ENCODE assay signal across 17 mouse cellular contexts in genomic region chr11:56431089-56431488, GRCm38 (mm10).
"Had no signal": no experiment of that assay in that cellular context is flagged by ENCODE, and none has a peak within 500 bp of the region (broad histone marks: within the 10 kb centered on the region; RNA-seq: fewer than 3 reads in every experiment).

No protein-coding gene starts in this region.

- H3K4me1 ChIP-seq: lung, embryonic 15.5 days; megakaryocyte, embryonic 14.5 days; midbrain, embryonic 13.5 days; midbrain, embryonic 15.5 days; neural tube, embryonic 12.5 days had no signal

- H3K36me3 ChIP-seq: lung, embryonic 15.5 days; midbrain, embryonic 13.5 days; midbrain, embryonic 15.5 days; neural tube, embryonic 12.5 days had no signal

- H3K9ac ChIP-seq: liver, postnatal 0 days; lung, embryonic 15.5 days; midbrain, embryonic 13.5 days; midbrain, embryonic 15.5 days; neural tube, embryonic 12.5 days had no signal

- H3K27ac ChIP-seq: lung, embryonic 15.5 days; macrophage; midbrain, embryonic 13.5 days; midbrain, embryonic 15.5 days; neural tube, embryonic 12.5 days had no signal

- DNase-seq: liver, postnatal 0 days; lung, adult 2 months; lung, postnatal 14 days; lung, postnatal 36 days; retina, postnatal 1 day; right cerebral cortex, postnatal 25 days; right cerebral cortex, postnatal 4 days; spleen, adult 18-20 months; thymus, adult 2 months; thymus, postnatal 25 days; thymus, postnatal 4 days had no signal

- H3K4me3 ChIP-seq: lung, embryonic 15.5 days; megakaryocyte, embryonic 14.5 days; midbrain, embryonic 13.5 days; midbrain, embryonic 15.5 days; neural tube, embryonic 12.5 days had no signal

- H3K27me3 ChIP-seq: lung, embryonic 15.5 days; megakaryocyte, embryonic 14.5 days; midbrain, embryonic 13.5 days; midbrain, embryonic 15.5 days; neural tube, embryonic 12.5 days had no signal
